Mouse (Mus musculus) C2C12 (cell line): ENCODE measurements around the gene Ebpl. TPM values are rescaled to one million over a fixed set of nuclear protein-coding genes. Genes with fewer than 3 reads are reported as not detected.

Source experiments
- H3K27me3 ChIP-seq: one replicate; pipeline ENCODE4 v1.6.1; 2011; ENCODE audit not compliant: control insufficient read depth, insufficient read depth, insufficient read length
- H3K36me3 ChIP-seq: one replicate; pipeline ENCODE4 v1.6.1; 2011; ENCODE audit not compliant: control insufficient read depth, insufficient read depth
- H3K4me3 ChIP-seq: one replicate; pipeline ENCODE4 v1.5.1; 2011; ENCODE audit warnings: mild to moderate bottlenecking, control low read depth; ENCODE audit not compliant: poor library complexity, insufficient read depth, severe bottlenecking
- H3K79me2 ChIP-seq: one replicate; pipeline ENCODE4 v1.6.1; 2011; ENCODE audit not compliant: control insufficient read depth, insufficient read depth
- H3K79me3 ChIP-seq: one replicate; pipeline ENCODE4 v1.6.1; 2011; ENCODE audit warnings: low read depth, control low read depth
- H3ac ChIP-seq: one replicate; pipeline ENCODE3; 2011; ENCODE audit warnings: low read depth; ENCODE audit not compliant: control insufficient read depth, insufficient read length
- CEBPB ChIP-seq: IDR thresholded peaks from one replicate; pipeline ENCODE4 v1.6.1; 2011; ENCODE audit warnings: low read depth, mild to moderate bottlenecking, control low read depth, moderate library complexity
- CTCF ChIP-seq: IDR thresholded peaks from one replicate; pipeline ENCODE4 v1.5.1; 2011; ENCODE audit not compliant: control insufficient read depth, insufficient read depth, insufficient read length
- FOSL1 ChIP-seq: IDR thresholded peaks from one replicate; pipeline ENCODE4 v1.8.0; 2011; ENCODE audit warnings: mild to moderate bottlenecking, low read length; ENCODE audit not compliant: poor library complexity, insufficient read depth, severe bottlenecking
- MAX ChIP-seq: IDR thresholded peaks from one replicate; pipeline ENCODE4 v1.6.1; 2011; ENCODE audit warnings: mild to moderate bottlenecking, control low read depth
- MYOD1 ChIP-seq: IDR thresholded peaks from one replicate; pipeline ENCODE4 v1.6.1; 2011; ENCODE audit warnings: low read depth; ENCODE audit not compliant: control insufficient read depth, insufficient read length
- MYOG ChIP-seq: IDR thresholded peaks from one replicate; pipeline ENCODE4 v1.6.1; 2011; ENCODE audit not compliant: control insufficient read depth, insufficient read length; ENCODE audit errors: extremely low read depth
- USF1 ChIP-seq: IDR thresholded peaks from one replicate; pipeline ENCODE4 v1.6.1; 2011; ENCODE audit warnings: low read depth, mild to moderate bottlenecking, control low read depth, moderate library complexity
- polyA plus RNA-seq: library from polyadenylated mRNA; unstranded; fragments of >200 nt; fragmentation: generic; extraction: Trizol; gene quantifications from one replicate; pipeline ENCODE4 v1.2.1, GENCODE M21; 2012; ENCODE audit warnings: missing spikeins

Ebpl gene
- polyA plus RNA-seq, 1 experiment: 1.1 TPM

DNA sequence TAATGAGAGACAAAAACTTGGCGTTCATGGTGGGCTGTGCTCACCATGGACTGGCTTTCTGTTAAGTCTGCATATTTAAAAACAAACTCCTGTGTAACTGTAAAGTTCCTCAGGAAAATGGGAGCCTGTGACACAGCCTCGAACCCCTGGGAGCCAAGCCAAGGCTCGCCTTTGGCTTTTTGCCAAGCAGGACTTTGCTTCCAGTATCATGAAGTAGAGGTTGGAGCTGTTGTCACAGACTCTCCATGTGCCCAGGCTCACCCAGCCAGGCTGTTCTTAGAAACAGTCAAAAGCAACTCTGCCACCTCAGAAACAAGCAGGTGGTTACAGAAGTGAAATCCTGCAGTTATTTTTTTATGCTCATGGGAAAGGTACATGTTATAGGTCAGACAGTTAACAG is 69.6 kb downstream of the Ebpl start:
- H3K4me3 ChIP-seq: no peak overlapping the region
- TF ChIP-seq CTCF: no peak
- no peak for TF ChIP-seq MYOD1
- no peak for TF ChIP-seq CEBPB
- TF ChIP-seq MYOG: no peak
- no peak for TF ChIP-seq USF1
- no peak for TF ChIP-seq FOSL1
- no peak for TF ChIP-seq MAX
- H3K27me3 ChIP-seq: no peaks in the 10 kb centered on the region
- no peaks in the 10 kb centered on the region for H3K79me3 ChIP-seq
- no peaks in the 10 kb centered on the region for H3K36me3 ChIP-seq
- no peaks in the 10 kb centered on the region for H3K79me2 ChIP-seq
- no peak overlapping the region for H3ac ChIP-seq

DNA sequence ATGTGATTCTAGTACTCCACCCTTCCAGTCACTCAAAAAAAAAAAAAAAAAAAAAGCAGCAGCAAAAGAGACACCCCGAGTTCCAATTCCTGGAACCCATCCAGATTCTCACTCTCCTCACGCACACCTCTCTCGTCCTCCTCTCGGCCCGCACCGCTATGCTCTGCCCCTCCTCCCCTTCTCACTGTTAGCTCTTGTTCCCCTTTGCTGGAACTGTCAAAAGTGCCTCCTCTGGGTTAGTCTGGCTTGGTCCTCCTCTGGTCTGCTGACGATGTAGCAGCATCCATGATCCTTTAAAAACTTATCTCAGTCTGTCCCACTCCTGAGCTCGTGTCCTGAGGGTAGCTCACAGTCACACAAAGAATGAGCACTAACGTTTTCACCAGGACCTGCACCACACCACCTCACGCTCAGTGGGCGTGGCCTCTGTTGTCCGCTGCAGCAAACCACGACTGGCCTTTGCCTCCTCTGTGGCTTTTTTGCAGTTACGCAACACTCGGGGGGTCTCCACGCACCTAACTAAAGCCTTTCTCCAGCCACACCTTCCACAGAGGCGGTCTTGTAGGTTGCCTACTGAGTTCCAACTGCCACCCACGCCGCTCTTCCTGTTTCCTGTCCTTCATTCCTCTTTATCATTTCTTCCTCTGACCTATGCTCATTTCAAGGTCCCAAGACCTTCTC is 71.5 kb downstream of the Ebpl start:
- Histone ChIP-seq H3K36me3 (no peaks in the 10 kb centered on the region), H3K79me3 (no peaks in the 10 kb centered on the region)

More for the DNA sequence above, 71.5 kb downstream of the Ebpl start:
- Histone ChIP-seq H3K79me2 (no peaks in the 10 kb centered on the region), H3K27me3 (no peaks in the 10 kb centered on the region), H3K4me3 (no peak overlapping the region), H3ac (no peak overlapping the region)
- no peak for TF ChIP-seq USF1
- no peak for TF ChIP-seq MYOG
- TF ChIP-seq FOSL1: no peak
- no peak for TF ChIP-seq CTCF
- no peak for TF ChIP-seq MAX
- TF ChIP-seq MYOD1: no peak
- TF ChIP-seq CEBPB: no peak

Other genes starting within 250 kb of the Ebpl start
- 2.7 TPM for gene Sacs, start 222.0 kb downstream of the Ebpl start, polyA plus RNA-seq
- gene Sgcg, start 101.9 kb downstream of the Ebpl start, polyA plus RNA-seq: 2.0 TPM
- gene Arl11, start 50.7 kb downstream of the Ebpl start, polyA plus RNA-seq: not detected
- 14.9 TPM for gene Kpna3, start 79.4 kb upstream of the Ebpl start, polyA plus RNA-seq
- 7.8 TPM for gene Spryd7, start 196.4 kb upstream of the Ebpl start, polyA plus RNA-seq
- gene Trim13, start 237.8 kb upstream of the Ebpl start, polyA plus RNA-seq: 2.9 TPM
- 0.09 TPM for gene Kcnrg, start 247.0 kb upstream of the Ebpl start, polyA plus RNA-seq